Mouse (Mus musculus) midbrain, embryonic 13.5 days (tissue): ENCODE results near the gene Defa2. TPM values are rescaled to one million over a fixed set of nuclear protein-coding genes. Genes with fewer than 3 reads are reported as not detected.
"Not testable (repeated sequence)": the region's sequence is repeated elsewhere in the genome, so short reads cannot be mapped to it uniquely, and the experiment has no call there.

Experiments used
- ATAC-seq: fragments of 200-750 bp; cut with Nextera tagmentation; 2 replicates; pipeline ENCODE4 v1.8.0; 2017; ENCODE audit warnings: mild to moderate bottlenecking, moderate TSS enrichment, moderate library complexity
- H3K27ac ChIP-seq: fragments of 300-500 bp; sonication (generic); 2 replicates; pipeline ENCODE4 v1.5.1; 2015; ENCODE audit warnings: inconsistent platforms, mild to moderate bottlenecking, moderate library complexity
- H3K27me3 ChIP-seq: fragments of 300-500 bp; sonication (generic); 2 replicates; pipeline ENCODE4 v1.6.1; 2015; ENCODE audit warnings: mild to moderate bottlenecking, inconsistent platforms
- H3K36me3 ChIP-seq: fragments of 300-500 bp; sonication (generic); 2 replicates; pipeline ENCODE4 v1.6.1; 2015; ENCODE audit warnings: mild to moderate bottlenecking, inconsistent platforms
- H3K4me1 ChIP-seq: fragments of 300-500 bp; sonication (generic); replicated peaks from 2 replicates; pipeline ENCODE4 v1.6.1; 2015; ENCODE audit warnings: inconsistent platforms
- H3K4me2 ChIP-seq: fragments of 300-500 bp; sonication (generic); replicated peaks from 2 replicates; pipeline ENCODE4 v1.6.1; 2015; ENCODE audit warnings: moderate library complexity, mild to moderate bottlenecking, inconsistent platforms
- H3K4me3 ChIP-seq: fragments of 300-500 bp; sonication (generic); replicated peaks from 2 replicates; pipeline ENCODE4 v1.5.1; 2015; ENCODE audit warnings: mild to moderate bottlenecking, inconsistent platforms
- H3K9ac ChIP-seq: fragments of 300-500 bp; sonication (generic); replicated peaks from 2 replicates; pipeline ENCODE4 v1.6.1; 2015; ENCODE audit warnings: mild to moderate bottlenecking, inconsistent platforms
- H3K9me3 ChIP-seq: fragments of 300-500 bp; sonication (generic); 2 replicates; pipeline ENCODE4 v1.6.1; 2016; ENCODE audit warnings: mild to moderate bottlenecking, inconsistent platforms
- WGBS: fragments of 180-500 bp; shearing (Covaris S2); methylation state at CpG from one replicate; pipeline ENCODE4 v1.1.7; 2015; 5-methylcytosine and 5-hydroxymethylcytosine counted together
- polyA plus RNA-seq: library from polyadenylated mRNA; unstranded; fragments of >200 nt; fragmentation: Nextera tagmentation; extraction: Ambion mirVana; gene quantifications from 2 replicates; pipeline ENCODE4 v1.2.1, GENCODE M21; 2015

Defa2 gene
- not detected in 2 replicates for polyA plus RNA-seq

DNA sequence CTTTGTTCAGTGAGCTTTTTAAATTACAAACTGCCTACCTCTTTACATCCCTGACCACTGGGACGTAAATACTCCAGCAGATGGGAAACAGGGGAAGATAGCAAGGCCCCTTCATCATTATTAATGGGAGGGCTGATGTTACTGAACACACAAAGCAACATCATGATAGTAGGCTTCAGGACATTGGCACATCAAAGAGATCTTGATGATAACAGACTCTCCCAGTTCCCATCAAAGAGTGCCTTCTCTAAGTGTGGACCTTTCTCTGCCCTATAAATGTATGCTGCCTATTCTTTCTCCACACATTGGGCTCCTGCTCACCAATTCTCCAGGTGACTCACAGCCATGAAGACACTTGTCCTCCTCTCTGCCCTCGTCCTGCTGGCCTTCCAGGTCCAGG is at the start of gene Defa2:
Gene Defa2 (plus strand): TSS at position 301 of the 400 bp plus-strand sequence.
- not testable (repeated sequence) for H3K4me1 ChIP-seq, H3K4me3 ChIP-seq, H3K36me3 ChIP-seq, H3K4me2 ChIP-seq, H3K9ac ChIP-seq, H3K27me3 ChIP-seq, H3K9me3 ChIP-seq, H3K27ac ChIP-seq, ATAC-seq
- WGBS: no CpG with 5 or more reads among the region's 2 CpGs

- not testable (repeated sequence) for H3K36me3 ChIP-seq, H3K4me1 ChIP-seq, H3K4me3 ChIP-seq, H3K9me3 ChIP-seq, H3K27ac ChIP-seq, ATAC-seq, H3K4me2 ChIP-seq, H3K9ac ChIP-seq, H3K27me3 ChIP-seq
- WGBS: no CpG with 5 or more reads among the region's 2 CpGs
These were observed 13.2 kb downstream of the Defa2 start, which contains the start of gene Defa33 for GRCm38 (mm10) chr8:21391511-21391910. Defa33 (plus strand) TSS chr8:21391811.

GRCm38 (mm10) chr8:21427111-21427510 is 48.8 kb downstream of the Defa2 start, which contains the start of gene Defa36:
Defa36 (plus strand) TSS chr8:21427411.
- H3K36me3 ChIP-seq, ATAC-seq, H3K9me3 ChIP-seq, H3K27me3 ChIP-seq, H3K27ac ChIP-seq, H3K4me1 ChIP-seq, H3K9ac ChIP-seq, H3K4me2 ChIP-seq, H3K4me3 ChIP-seq: not testable (repeated sequence)
- WGBS: no CpG with 5 or more reads among the region's 1 CpGs

Other genes starting within 250 kb of the Defa2 start
- gene Defa30, start 243.9 kb upstream of the Defa2 start, polyA plus RNA-seq: not detected in 2 replicates
- not detected in 2 replicates for gene Defa22, start 216.2 kb upstream of the Defa2 start, polyA plus RNA-seq
- gene Defa31, start 186.9 kb upstream of the Defa2 start, polyA plus RNA-seq: not detected in 2 replicates
- not detected in 2 replicates for gene Gm15293, start 177.0 kb upstream of the Defa2 start, polyA plus RNA-seq
- not detected in 2 replicates for gene Gm15292, start 128.8 kb upstream of the Defa2 start, polyA plus RNA-seq
- gene Defa27, start 63.0 kb upstream of the Defa2 start, polyA plus RNA-seq: not detected in 2 replicates
- not detected in 2 replicates for gene Defa29, start 51.5 kb upstream of the Defa2 start, polyA plus RNA-seq
- not detected in 2 replicates for gene Defa33, start 13.3 kb downstream of the Defa2 start, polyA plus RNA-seq
- not detected in 2 replicates for gene Defa36, start 48.9 kb downstream of the Defa2 start, polyA plus RNA-seq
- not detected in 2 replicates for gene Gm7849, start 78.0 kb downstream of the Defa2 start, polyA plus RNA-seq
- not detected in 2 replicates for gene Defa20, start 130.7 kb downstream of the Defa2 start, polyA plus RNA-seq
- gene Defa32, start 150.5 kb downstream of the Defa2 start, polyA plus RNA-seq: not detected in 2 replicates
- gene Defa37, start 186.9 kb downstream of the Defa2 start, polyA plus RNA-seq: not detected in 2 replicates
- not detected in 2 replicates for gene Defa28, start 204.5 kb downstream of the Defa2 start, polyA plus RNA-seq
- gene Gm7861, start 216.0 kb downstream of the Defa2 start, polyA plus RNA-seq: not detected in 2 replicates
- gene Defa26, start 239.7 kb downstream of the Defa2 start, polyA plus RNA-seq: not detected in 2 replicates